Mouse (Mus musculus): ENCODE measurements around the gene Cd2. TPM values are rescaled to one million over a fixed set of nuclear protein-coding genes. Genes with fewer than 3 reads are reported as not detected.

Cd2 gene
- polyA plus RNA-seq, 1 experiment from 2014 or later, result not detected

GRCm38 (mm10) chr3:101280348-101281311, 7.1 kb downstream of the Cd2 start:
- no peak overlapping the region for H3K9ac ChIP-seq
- H3K4me1 ChIP-seq, result peaks cover 11% of the 10 kb centered on the region
- no peak overlapping the region for H3K4me2 ChIP-seq
- no peaks in the 10 kb centered on the region for H3K9me3 ChIP-seq
- no peaks in the 10 kb centered on the region for H3K27me3 ChIP-seq
- WGBS, result 48% methylated on average over 15 of the region's 15 CpGs
- 0 out of 2 replicates have a peak, but pooled peaks have one; percentile 38 for ATAC-seq (ENCODE audit: insufficient number of reproducible peaks, low FRiP score, low TSS enrichment, low read depth)
- H3K27ac ChIP-seq, result no peak overlapping the region
- H3K36me3 ChIP-seq, result no peaks in the 10 kb centered on the region
- no peak overlapping the region for H3K4me3 ChIP-seq

GRCm38 (mm10) chr3:101279561-101279960, 8.2 kb downstream of the Cd2 start:
- H3K4me1 ChIP-seq, result peaks cover 11% of the 10 kb centered on the region
- no peak overlapping the region for H3K4me2 ChIP-seq
- H3K27ac ChIP-seq, result no peak overlapping the region
- 80% methylated on average over 10 of the region's 10 CpGs for WGBS
- no peak for ATAC-seq (ENCODE audit: insufficient number of reproducible peaks, low FRiP score, low TSS enrichment, low read depth)
- H3K9me3 ChIP-seq, result no peaks in the 10 kb centered on the region
- H3K4me3 ChIP-seq, result no peak overlapping the region
- no peaks in the 10 kb centered on the region for H3K36me3 ChIP-seq
- no peak overlapping the region for H3K9ac ChIP-seq
- H3K27me3 ChIP-seq, result no peaks in the 10 kb centered on the region

GRCm38 (mm10) chr3:101278396-101278795, 9.3 kb downstream of the Cd2 start:
- WGBS, result 86% methylated on average over 5 of the region's 5 CpGs
- H3K9me3 ChIP-seq, result no peaks in the 10 kb centered on the region
- H3K4me3 ChIP-seq, result no peak overlapping the region
- no peak overlapping the region for H3K9ac ChIP-seq
- H3K36me3 ChIP-seq, result no peaks in the 10 kb centered on the region
- peaks cover 14% of the 10 kb centered on the region for H3K4me1 ChIP-seq
- H3K4me2 ChIP-seq, result no peak overlapping the region
- no peak for ATAC-seq (ENCODE audit: insufficient number of reproducible peaks, low FRiP score, low TSS enrichment, low read depth)
- H3K27ac ChIP-seq, result no peak overlapping the region
- no peaks in the 10 kb centered on the region for H3K27me3 ChIP-seq

- Histone ChIP-seq H3K4me1 (peaks cover 14% of the 10 kb centered on the region), H3K9ac (no peak overlapping the region), H3K4me2 (no peak overlapping the region), H3K4me3 (no peak overlapping the region), H3K9me3 (no peaks in the 10 kb centered on the region), H3K27me3 (no peaks in the 10 kb centered on the region), H3K36me3 (no peaks in the 10 kb centered on the region), H3K27ac (no peak overlapping the region)
- 76% methylated on average over 4 of the region's 4 CpGs for WGBS
- ATAC-seq (ENCODE audit: insufficient number of reproducible peaks, low FRiP score, low TSS enrichment, low read depth), result no peak
Measured at GRCm38 (mm10) chr3:101277830-101278229, 9.9 kb downstream of the Cd2 start.

DNA sequence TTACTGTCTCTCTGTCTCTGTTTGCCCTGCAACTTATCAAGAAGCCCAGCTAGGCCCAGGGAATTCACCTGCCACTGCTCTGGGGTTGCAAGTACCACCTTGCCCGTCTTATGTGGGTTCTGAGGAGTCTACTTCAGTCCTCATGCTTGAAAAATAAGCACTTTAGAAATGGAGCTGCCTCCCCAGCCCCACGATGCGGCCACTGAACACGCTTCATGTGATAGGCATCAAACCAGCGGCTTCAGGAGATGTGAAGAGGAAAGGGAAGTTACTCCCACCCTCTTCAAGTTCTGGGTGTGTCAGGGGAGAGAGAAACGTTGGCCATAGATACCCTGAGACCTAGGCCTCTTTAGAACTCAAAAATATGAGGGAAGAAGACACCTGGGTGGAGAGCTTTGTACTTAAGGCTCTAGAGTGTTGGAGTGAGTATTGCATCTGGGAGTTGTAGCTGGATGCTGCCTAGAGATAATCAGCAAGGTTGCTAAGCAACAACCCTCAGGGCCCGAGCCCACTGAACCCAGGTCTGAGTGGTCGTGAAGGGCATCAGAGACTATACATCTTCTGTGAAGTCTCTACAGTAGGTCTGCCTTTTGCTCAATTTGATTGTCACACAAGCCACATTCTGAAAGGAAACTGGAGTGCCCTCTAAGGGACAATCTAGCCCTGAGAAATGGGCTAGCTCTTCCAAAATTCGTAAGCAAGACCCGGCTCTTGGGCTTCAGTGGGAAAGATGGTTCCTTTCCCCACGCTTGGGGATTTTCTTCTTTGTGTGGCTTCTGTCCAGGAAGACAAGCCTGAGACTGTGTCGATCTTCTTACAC, 11.0 kb downstream of the Cd2 start:
- Histone ChIP-seq H3K4me3 (no peak overlapping the region), H3K9ac (no peak overlapping the region), H3K4me2 (no peak overlapping the region), H3K27me3 (no peaks in the 10 kb centered on the region), H3K4me1 (peaks cover 14% of the 10 kb centered on the region), H3K36me3 (no peaks in the 10 kb centered on the region), H3K9me3 (no peaks in the 10 kb centered on the region), H3K27ac (no peak overlapping the region)
- no peak for ATAC-seq (ENCODE audit: insufficient number of reproducible peaks, low FRiP score, low TSS enrichment, low read depth)
- WGBS, result 70% methylated on average over 12 of the region's 12 CpGs

GRCm38 (mm10) chr3:101275636-101276300, 12.0 kb downstream of the Cd2 start:
- ATAC-seq (ENCODE audit: insufficient number of reproducible peaks, low FRiP score, low TSS enrichment, low read depth), result no peak
- no peaks in the 10 kb centered on the region for H3K9me3 ChIP-seq
- H3K4me3 ChIP-seq, result no peak overlapping the region
- H3K4me1 ChIP-seq, result peaks cover 8% of the 10 kb centered on the region
- H3K4me2 ChIP-seq, result no peak overlapping the region
- WGBS, result 79% methylated on average over 16 of the region's 16 CpGs
- H3K27ac ChIP-seq, result no peak overlapping the region
- no peaks in the 10 kb centered on the region for H3K27me3 ChIP-seq
- H3K36me3 ChIP-seq, result no peaks in the 10 kb centered on the region
- H3K9ac ChIP-seq, result no peak overlapping the region

GRCm38 (mm10) chr3:101274794-101275193, 12.9 kb downstream of the Cd2 start:
- H3K4me3 ChIP-seq, result no peak overlapping the region
- H3K27ac ChIP-seq, result no peak overlapping the region
- WGBS, result 82% methylated on average over 3 of the region's 3 CpGs
- no peaks in the 10 kb centered on the region for H3K27me3 ChIP-seq
- no peaks in the 10 kb centered on the region for H3K36me3 ChIP-seq
- no peak overlapping the region for H3K9ac ChIP-seq
- no peak for ATAC-seq (ENCODE audit: insufficient number of reproducible peaks, low FRiP score, low TSS enrichment, low read depth)
- H3K4me1 ChIP-seq, result 0 out of 2 replicates have a peak, but pooled peaks cover 3% of the 10 kb centered on the region
- H3K4me2 ChIP-seq, result no peak overlapping the region
- H3K9me3 ChIP-seq, result no peaks in the 10 kb centered on the region

- Histone ChIP-seq H3K27ac (no peak overlapping the region), H3K9ac (no peak overlapping the region), H3K4me1 (0 out of 2 replicates have a peak, but pooled peaks cover 3% of the 10 kb centered on the region), H3K4me2 (no peak overlapping the region), H3K4me3 (no peak overlapping the region), H3K9me3 (no peaks in the 10 kb centered on the region), H3K27me3 (no peaks in the 10 kb centered on the region), H3K36me3 (no peaks in the 10 kb centered on the region)
- WGBS, result 85% methylated on average over 12 of the region's 12 CpGs
- ATAC-seq (ENCODE audit: insufficient number of reproducible peaks, low FRiP score, low TSS enrichment, low read depth), result no peak
Measured at GRCm38 (mm10) chr3:101274041-101274770, 13.5 kb downstream of the Cd2 start.

GRCm38 (mm10) chr3:101272166-101272565, 15.6 kb downstream of the Cd2 start:
- Histone ChIP-seq H3K36me3 (no peaks in the 10 kb centered on the region), H3K9me3 (no peaks in the 10 kb centered on the region), H3K4me1 (0 out of 2 replicates have a peak, but pooled peaks cover 3% of the 10 kb centered on the region), H3K4me2 (no peak overlapping the region), H3K4me3 (no peak overlapping the region), H3K9ac (no peak overlapping the region), H3K27ac (no peak overlapping the region), H3K27me3 (no peaks in the 10 kb centered on the region)
- WGBS, result 44% methylated on average over 1 of the region's 1 CpGs
- ATAC-seq (ENCODE audit: insufficient number of reproducible peaks, low FRiP score, low TSS enrichment, low read depth), result 0 out of 2 replicates have a peak, but pooled peaks have one; percentile 19

GRCm38 (mm10) chr3:101270833-101271232, 16.9 kb downstream of the Cd2 start:
- WGBS, result 95% methylated on average over 5 of the region's 5 CpGs
- 0 out of 2 replicates have a peak, but pooled peaks cover 3% of the 10 kb centered on the region for H3K4me1 ChIP-seq
- H3K9me3 ChIP-seq, result no peaks in the 10 kb centered on the region
- no peak overlapping the region for H3K4me2 ChIP-seq
- ATAC-seq (ENCODE audit: insufficient number of reproducible peaks, low FRiP score, low TSS enrichment, low read depth), result no peak
- H3K4me3 ChIP-seq, result no peak overlapping the region
- H3K9ac ChIP-seq, result no peak overlapping the region
- H3K27me3 ChIP-seq, result no peaks in the 10 kb centered on the region
- H3K27ac ChIP-seq, result no peak overlapping the region
- H3K36me3 ChIP-seq, result no peaks in the 10 kb centered on the region

DNA sequence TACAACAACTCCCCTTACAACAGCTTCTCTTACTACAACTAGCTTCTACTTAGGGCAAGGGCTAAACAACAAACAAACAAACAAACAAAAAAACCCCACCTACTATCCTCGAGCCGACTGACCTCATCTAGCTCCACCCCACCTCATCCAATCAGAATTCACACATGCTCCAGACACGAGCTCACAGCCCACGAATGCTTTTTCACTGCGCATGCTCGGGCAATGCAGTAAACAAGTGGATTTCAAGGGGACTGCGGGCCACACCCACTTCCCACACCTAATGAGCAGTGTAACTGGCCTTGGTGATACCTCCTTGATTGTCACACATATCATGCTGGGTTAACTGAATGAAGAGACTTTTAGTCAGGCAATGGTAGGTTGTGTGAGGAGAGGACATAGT, 19.4 kb downstream of the Cd2 start:
- H3K4me3 ChIP-seq, result no peak overlapping the region
- no peak overlapping the region for H3K9ac ChIP-seq
- H3K36me3 ChIP-seq, result no peaks in the 10 kb centered on the region
- no peak overlapping the region for H3K4me2 ChIP-seq
- ATAC-seq (ENCODE audit: insufficient number of reproducible peaks, low FRiP score, low TSS enrichment, low read depth), result no peak
- no peaks in the 10 kb centered on the region for H3K27me3 ChIP-seq
- WGBS, result 83% methylated on average over 7 of the region's 7 CpGs
- no peak overlapping the region for H3K27ac ChIP-seq
- H3K9me3 ChIP-seq, result no peaks in the 10 kb centered on the region
- H3K4me1 ChIP-seq, result no peaks in the 10 kb centered on the region

Data from limb, embryonic 15.5 days (tissue).